Mouse (Mus musculus) forebrain, embryonic 10.5 days (tissue): ENCODE results near the gene Slc2a5. TPM values are rescaled to one million over a fixed set of nuclear protein-coding genes. Genes with fewer than 3 reads are reported as not detected.

Source experiments
- DNase-seq: peaks from one replicate; pipeline ENCODE4 v3.0.0-alpha.2; 2017; ENCODE audit warnings: low spot score; ENCODE audit errors: extremely low spot score
- H3K27ac ChIP-seq: fragments of 300-500 bp; sonication (generic); 2 replicates; pipeline ENCODE4 v1.5.1; 2016; ENCODE audit warnings: mild to moderate bottlenecking
- H3K27me3 ChIP-seq: fragments of 300-500 bp; sonication (generic); 2 replicates; pipeline ENCODE4 v1.6.1; 2016; ENCODE audit warnings: mild to moderate bottlenecking; ENCODE audit not compliant: poor library complexity, severe bottlenecking
- H3K36me3 ChIP-seq: fragments of 300-500 bp; sonication (generic); replicated peaks from 2 replicates; pipeline ENCODE4 v1.6.1; 2016; ENCODE audit warnings: mild to moderate bottlenecking, moderate library complexity
- H3K4me1 ChIP-seq: fragments of 300-500 bp; sonication (generic); 2 replicates; pipeline ENCODE4 v1.6.1; 2016
- H3K4me3 ChIP-seq: fragments of 300-500 bp; sonication (generic); 2 replicates; pipeline ENCODE4 v1.5.1; 2016; ENCODE audit warnings: mild to moderate bottlenecking, moderate library complexity
- H3K9me3 ChIP-seq: fragments of 300-500 bp; sonication (generic); 2 replicates; pipeline ENCODE4 v1.6.1; 2016; ENCODE audit warnings: mild to moderate bottlenecking, moderate library complexity
- WGBS: fragments of 180-500 bp; shearing (Covaris S2); methylation state at CpG from one replicate; pipeline ENCODE4 v1.1.7; 2016; 5-methylcytosine and 5-hydroxymethylcytosine counted together
- polyA plus RNA-seq: library from polyadenylated mRNA; unstranded; fragments of >200 nt; fragmentation: Nextera tagmentation; extraction: Ambion mirVana; gene quantifications from 2 replicates; pipeline ENCODE4 v1.2.1, GENCODE M21; 2016

The Slc2a5 gene
- polyA plus RNA-seq, 1 experiment from 2014 or later: 1.3 TPM

GRCm38 (mm10) chr4:150087890-150088530 is 31.1 kb upstream of the Slc2a5 start:
- Histone ChIP-seq H3K4me1 (peaks cover 21% of the 10 kb centered on the region), H3K9me3 (no peaks in the 10 kb centered on the region; the same call in 1 of the 2 replicates), H3K36me3 (no peaks in the 10 kb centered on the region), H3K27ac (peak overlapping the region; percentile 58), H3K4me3 (peak overlapping the region; percentile 66), H3K27me3 (peaks cover 66% of the 10 kb centered on the region)
- 16% methylated on average over 29 of the region's 29 CpGs for WGBS
- DNase-seq: no peak

- H3K36me3 ChIP-seq: no peaks in the 10 kb centered on the region
- WGBS: 79% methylated on average over 10 of the region's 10 CpGs
- no peaks in the 10 kb centered on the region; the same call in 1 of the 2 replicates for H3K9me3 ChIP-seq
- no peak overlapping the region for H3K27ac ChIP-seq
- peaks cover 30% of the 10 kb centered on the region for H3K4me1 ChIP-seq
- DNase-seq: no peak
- H3K4me3 ChIP-seq: no peak overlapping the region
- H3K27me3 ChIP-seq: peaks cover 77% of the 10 kb centered on the region
Observed at GRCm38 (mm10) chr4:150089121-150089520, 30.0 kb upstream of the Slc2a5 start.

GRCm38 (mm10) chr4:150091887-150092582 is 27.0 kb upstream of the Slc2a5 start:
- no peak overlapping the region for H3K4me3 ChIP-seq
- no peaks in the 10 kb centered on the region for H3K9me3 ChIP-seq
- peaks cover 99% of the 10 kb centered on the region for H3K27me3 ChIP-seq
- no peak overlapping the region for H3K27ac ChIP-seq
- no peaks in the 10 kb centered on the region for H3K36me3 ChIP-seq
- H3K4me1 ChIP-seq: peaks cover 34% of the 10 kb centered on the region
- peak; percentile 33 for DNase-seq
- WGBS: 82% methylated on average over 18 of the region's 18 CpGs

- H3K9me3 ChIP-seq: no peaks in the 10 kb centered on the region
- no peaks in the 10 kb centered on the region for H3K36me3 ChIP-seq
- 54% methylated on average over 3 of the region's 3 CpGs for WGBS
- H3K4me3 ChIP-seq: no peak overlapping the region
- no peak for DNase-seq
- peaks cover 100% of the 10 kb centered on the region for H3K27me3 ChIP-seq
- peaks cover 29% of the 10 kb centered on the region for H3K4me1 ChIP-seq
- no peak overlapping the region for H3K27ac ChIP-seq
Observed at GRCm38 (mm10) chr4:150092583-150092902, 26.5 kb upstream of the Slc2a5 start.

GRCm38 (mm10) chr4:150093560-150094462 is 25.3 kb upstream of the Slc2a5 start:
- DNase-seq: no peak
- Histone ChIP-seq H3K27me3 (peaks cover 100% of the 10 kb centered on the region), H3K27ac (peak overlapping the region; percentile 62), H3K36me3 (no peaks in the 10 kb centered on the region), H3K4me1 (peaks cover 21% of the 10 kb centered on the region), H3K4me3 (no peak overlapping the region), H3K9me3 (no peaks in the 10 kb centered on the region)
- WGBS: 19% methylated on average over 12 of the region's 12 CpGs

GRCm38 (mm10) chr4:150094463-150094789 is 24.7 kb upstream of the Slc2a5 start:
- Histone ChIP-seq H3K4me1 (peaks cover 21% of the 10 kb centered on the region), H3K36me3 (no peaks in the 10 kb centered on the region), H3K27me3 (peaks cover 99% of the 10 kb centered on the region), H3K9me3 (no peaks in the 10 kb centered on the region), H3K4me3 (no peak overlapping the region), H3K27ac (peak overlapping the region; percentile 62)
- DNase-seq: no peak
- WGBS: 13% methylated on average over 5 of the region's 5 CpGs

GRCm38 (mm10) chr4:150096309-150096708 is 22.8 kb upstream of the Slc2a5 start:
- H3K27ac ChIP-seq: no peak overlapping the region
- 82% methylated on average over 7 of the region's 7 CpGs for WGBS
- H3K4me1 ChIP-seq: peaks cover 21% of the 10 kb centered on the region
- no peak for DNase-seq
- no peaks in the 10 kb centered on the region for H3K9me3 ChIP-seq
- no peak overlapping the region for H3K4me3 ChIP-seq
- H3K27me3 ChIP-seq: peaks cover 99% of the 10 kb centered on the region
- H3K36me3 ChIP-seq: no peaks in the 10 kb centered on the region

- H3K9me3 ChIP-seq: no peaks in the 10 kb centered on the region
- peaks cover 21% of the 10 kb centered on the region for H3K4me1 ChIP-seq
- no peaks in the 10 kb centered on the region for H3K36me3 ChIP-seq
- peaks cover 94% of the 10 kb centered on the region for H3K27me3 ChIP-seq
- WGBS: 91% methylated on average over 4 of the region's 4 CpGs
- H3K27ac ChIP-seq: no peak overlapping the region
- H3K4me3 ChIP-seq: no peak overlapping the region
- DNase-seq: no peak
Observed at GRCm38 (mm10) chr4:150097847-150098246, 21.2 kb upstream of the Slc2a5 start.

- no peak overlapping the region for H3K27ac ChIP-seq
- peaks cover 15% of the 10 kb centered on the region for H3K4me1 ChIP-seq
- H3K4me3 ChIP-seq: no peak overlapping the region
- peaks cover 84% of the 10 kb centered on the region for H3K27me3 ChIP-seq
- no peaks in the 10 kb centered on the region for H3K36me3 ChIP-seq
- 20% methylated on average over 10 of the region's 10 CpGs for WGBS
- no peaks in the 10 kb centered on the region for H3K9me3 ChIP-seq
- peak; percentile 47 for DNase-seq
Observed at GRCm38 (mm10) chr4:150098880-150099279, 20.2 kb upstream of the Slc2a5 start.

- 91% methylated on average over 7 of the region's 7 CpGs for WGBS
- Histone ChIP-seq H3K4me3 (no peak overlapping the region), H3K27me3 (peaks cover 44% of the 10 kb centered on the region), H3K9me3 (no peaks in the 10 kb centered on the region), H3K36me3 (no peaks in the 10 kb centered on the region), H3K4me1 (peaks cover 15% of the 10 kb centered on the region), H3K27ac (no peak overlapping the region)
- DNase-seq: no peak
Observed at GRCm38 (mm10) chr4:150102822-150103221, 16.3 kb upstream of the Slc2a5 start.

GRCm38 (mm10) chr4:150105671-150106070 is 13.4 kb upstream of the Slc2a5 start:
- H3K27ac ChIP-seq: no peak overlapping the region
- DNase-seq: no peak
- 63% methylated on average over 7 of the region's 7 CpGs for WGBS
- H3K9me3 ChIP-seq: no peaks in the 10 kb centered on the region
- no peak overlapping the region for H3K4me3 ChIP-seq
- no peaks in the 10 kb centered on the region for H3K36me3 ChIP-seq
- peaks cover 17% of the 10 kb centered on the region for H3K27me3 ChIP-seq
- H3K4me1 ChIP-seq: peaks cover 15% of the 10 kb centered on the region

- no peaks in the 10 kb centered on the region for H3K36me3 ChIP-seq
- 80% methylated on average over 5 of the region's 5 CpGs for WGBS
- H3K4me3 ChIP-seq: no peak overlapping the region
- H3K9me3 ChIP-seq: no peaks in the 10 kb centered on the region
- peaks cover 7% of the 10 kb centered on the region for H3K27me3 ChIP-seq
- peaks cover 15% of the 10 kb centered on the region for H3K4me1 ChIP-seq
- H3K27ac ChIP-seq: no peak overlapping the region
- no peak for DNase-seq
Observed at GRCm38 (mm10) chr4:150106637-150107036, 12.4 kb upstream of the Slc2a5 start.

- Histone ChIP-seq H3K9me3 (no peaks in the 10 kb centered on the region), H3K4me1 (peaks cover 14% of the 10 kb centered on the region), H3K4me3 (no peak overlapping the region), H3K27me3 (no peaks in the 10 kb centered on the region), H3K36me3 (no peaks in the 10 kb centered on the region), H3K27ac (no peak overlapping the region)
- no peak for DNase-seq
- WGBS: 73% methylated on average over 3 of the region's 3 CpGs
Observed at GRCm38 (mm10) chr4:150109636-150110035, 9.4 kb upstream of the Slc2a5 start.
